Mouse (Mus musculus) midbrain, embryonic 12.5 days (tissue): ENCODE results near the gene Heatr3. TPM values are rescaled to one million over a fixed set of nuclear protein-coding genes. Genes with fewer than 3 reads are reported as not detected.

Source experiments
- microRNA-seq: library from miRNA; unstranded; fragments of <30 nt; microRNA quantifications from one replicate; pipeline ENCODE4, GENCODE M21; 2017
- polyA plus RNA-seq: library from polyadenylated mRNA; unstranded; fragments of >200 nt; fragmentation: Nextera tagmentation; extraction: Ambion mirVana; gene quantifications from 2 replicates; pipeline ENCODE4 v1.2.1, GENCODE M21; 2016

Gene Heatr3
- polyA plus RNA-seq, 1 experiment from 2014 or later, result 48.7 TPM

Small RNA genes lying within 50 kb of the gene (microRNA-seq; reads per million reads assigned to microRNA genes)
- gene Mir7071, result 2.3 reads per million, percentile 2 among the genes with 10 or more reads in this experiment

Other genes starting within 250 kb of the Heatr3 start
- 47.9 and 60.8 TPM in 2 replicates for gene Zfp423, start 178.3 kb upstream of the Heatr3 start, polyA plus RNA-seq
- gene Cnep1r1, start 19.1 kb upstream of the Heatr3 start, polyA plus RNA-seq, result 46.9 and 50.3 TPM in 2 replicates
- 11.8 and 15.1 TPM in 2 replicates for gene Tent4b, start 61.4 kb downstream of the Heatr3 start, polyA plus RNA-seq
- 2.5 and 2.9 TPM in 2 replicates for gene Adcy7, start 134.5 kb downstream of the Heatr3 start, polyA plus RNA-seq
- 83.9 and 95.5 TPM in 2 replicates for gene Brd7, start 224.3 kb downstream of the Heatr3 start, polyA plus RNA-seq